Mouse (Mus musculus) embryonic facial prominence, embryonic 13.5 days (tissue): ENCODE data around the gene Atp6v1f. TPM values are rescaled to one million over a fixed set of nuclear protein-coding genes. Genes with fewer than 3 reads are reported as not detected.

Source experiments
- ATAC-seq: fragments of 200-750 bp; cut with Nextera tagmentation; 2 replicates; pipeline ENCODE4 v1.8.0; 2017; ENCODE audit warnings: low read depth; ENCODE audit not compliant: insufficient number of reproducible peaks, insufficient read depth, low FRiP score, low TSS enrichment
- H3K27ac ChIP-seq: fragments of 300-500 bp; sonication (generic); 2 replicates; pipeline ENCODE4 v1.5.1; 2015; ENCODE audit warnings: moderate library complexity, mild to moderate bottlenecking, inconsistent platforms
- H3K27me3 ChIP-seq: fragments of 300-500 bp; sonication (generic); 2 replicates; pipeline ENCODE4 v1.6.1; 2015; ENCODE audit warnings: mild to moderate bottlenecking, inconsistent platforms
- H3K36me3 ChIP-seq: fragments of 300-500 bp; sonication (generic); 2 replicates; pipeline ENCODE4 v1.6.1; 2015; ENCODE audit warnings: mild to moderate bottlenecking, inconsistent platforms
- H3K4me1 ChIP-seq: fragments of 300-500 bp; sonication (generic); 2 replicates; pipeline ENCODE4 v1.6.1; 2015; ENCODE audit warnings: inconsistent platforms
- H3K4me2 ChIP-seq: fragments of 300-500 bp; sonication (generic); 2 replicates; pipeline ENCODE4 v1.6.1; 2015; ENCODE audit warnings: moderate library complexity, mild to moderate bottlenecking, inconsistent platforms
- H3K4me3 ChIP-seq: fragments of 300-500 bp; sonication (generic); 2 replicates; pipeline ENCODE4 v1.5.1; 2015; ENCODE audit warnings: mild to moderate bottlenecking, inconsistent platforms
- H3K9ac ChIP-seq: fragments of 300-500 bp; sonication (generic); 2 replicates; pipeline ENCODE4 v1.6.1; 2015; ENCODE audit warnings: mild to moderate bottlenecking, inconsistent platforms
- H3K9me3 ChIP-seq: fragments of 300-500 bp; sonication (generic); 2 replicates; pipeline ENCODE4 v1.6.1; 2016; ENCODE audit warnings: inconsistent platforms
- WGBS: fragments of 180-500 bp; shearing (Covaris S2); methylation state at CpG from one replicate; pipeline ENCODE4 v1.1.7; 2015; ENCODE audit warnings: mixed read lengths; 5-methylcytosine and 5-hydroxymethylcytosine counted together
- polyA plus RNA-seq: library from polyadenylated mRNA; unstranded; fragments of >200 nt; fragmentation: Nextera tagmentation; extraction: Ambion mirVana; gene quantifications from 2 replicates; pipeline ENCODE4 v1.2.1, GENCODE M21; 2015

Atp6v1f gene
- polyA plus RNA-seq, 1 experiment from 2014 or later = 233 TPM

DNA sequence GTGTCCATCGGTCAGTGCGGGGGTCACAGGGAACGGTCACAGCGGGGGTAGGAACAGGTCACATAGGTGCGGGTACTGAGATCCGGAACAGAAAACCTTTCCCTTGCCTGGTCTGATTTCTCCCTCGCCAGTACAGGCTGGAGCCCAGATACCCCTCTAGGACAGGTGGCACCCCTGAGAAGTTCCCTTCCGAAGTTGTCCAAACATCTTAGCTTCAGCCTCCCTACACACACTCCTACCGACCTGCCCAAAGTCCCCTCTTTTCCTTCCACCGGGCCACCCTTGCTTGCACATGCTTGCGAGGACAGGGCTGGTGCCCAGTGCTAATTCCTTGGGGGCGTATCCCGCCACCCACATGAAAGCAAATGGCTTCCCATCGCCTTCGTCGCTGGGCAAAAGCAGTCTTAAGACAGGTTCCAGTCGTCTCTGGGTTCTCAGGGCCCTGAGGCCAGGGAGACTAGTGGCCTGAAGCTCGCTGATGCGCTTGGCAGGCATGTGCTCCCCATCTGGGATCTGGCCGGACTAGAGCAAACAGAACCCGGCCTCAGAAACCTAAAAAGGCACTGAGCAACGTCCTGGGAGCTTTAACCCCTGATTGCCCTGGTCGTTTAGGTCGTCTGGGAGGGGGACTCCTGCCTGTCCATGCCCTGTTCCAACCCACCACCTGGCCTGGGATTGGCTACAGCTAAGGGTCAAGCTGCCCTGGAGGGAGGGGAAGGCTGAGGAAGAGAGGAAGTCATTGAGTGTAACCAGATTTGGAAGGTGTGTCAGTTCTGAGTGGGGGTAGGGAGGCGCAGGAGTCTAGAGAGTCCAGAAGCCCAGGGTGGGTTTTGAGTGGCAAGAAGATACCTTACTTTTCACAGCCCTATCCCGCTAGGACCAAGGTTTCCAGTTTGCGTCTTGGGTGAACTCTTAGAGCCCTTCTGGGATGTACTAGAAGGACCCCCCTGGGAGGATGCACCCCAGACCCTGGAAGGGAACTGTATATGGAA lies 33.4 kb upstream of the Atp6v1f start:
- peaks cover 37% of the 10 kb centered on the region for H3K27me3 ChIP-seq
- peak overlapping the region; percentile 60 for H3K4me3 ChIP-seq
- no peaks in the 10 kb centered on the region for H3K9me3 ChIP-seq
- peak overlapping the region; percentile 88 for H3K27ac ChIP-seq
- WGBS = 6% methylated on average over 27 of the region's 27 CpGs
- peaks cover 11% of the 10 kb centered on the region for H3K36me3 ChIP-seq
- H3K4me1 ChIP-seq = peaks cover 65% of the 10 kb centered on the region
- ATAC-seq = no peak
- peak overlapping the region; percentile 79 for H3K9ac ChIP-seq
- peak overlapping the region; percentile 86 for H3K4me2 ChIP-seq

DNA sequence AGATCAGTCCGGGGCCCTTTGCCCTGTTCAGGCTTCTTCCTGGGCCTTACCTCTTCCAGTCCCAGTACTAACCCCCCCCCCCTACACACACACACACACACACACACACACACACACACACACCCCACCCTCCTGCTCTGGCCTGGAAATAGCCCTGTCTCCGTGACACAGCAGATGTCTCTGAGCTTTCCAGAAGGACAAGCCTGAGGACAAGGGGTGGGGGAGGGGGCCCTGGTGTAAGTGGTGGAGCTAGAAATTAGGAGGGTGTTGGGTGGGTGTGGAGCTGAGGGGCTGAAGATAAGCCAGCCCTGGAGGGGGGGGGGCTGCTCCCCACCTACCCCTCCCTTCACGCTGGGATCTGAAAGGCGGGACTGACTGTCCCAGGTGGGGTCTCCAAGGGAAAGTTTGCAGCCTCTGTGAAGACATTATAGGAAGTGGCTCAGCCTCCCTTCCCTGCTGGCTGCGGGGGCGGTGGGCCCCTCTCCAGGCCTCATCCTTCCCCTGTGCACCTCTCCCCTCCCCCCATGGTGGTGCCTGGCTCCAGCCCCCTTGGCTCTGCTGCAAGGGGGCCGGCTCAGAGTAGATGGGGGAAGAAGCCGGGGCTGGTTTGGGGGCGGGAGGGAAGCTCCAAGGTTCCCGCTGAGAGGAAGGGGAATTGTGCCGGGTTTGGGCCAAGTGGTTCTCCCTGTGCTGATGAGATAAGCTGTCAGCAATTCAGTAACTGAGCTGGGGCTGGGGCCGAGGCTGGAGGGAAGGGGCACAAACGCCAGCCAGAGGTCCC lies 32.4 kb upstream of the Atp6v1f start:
- Histone ChIP-seq H3K4me1 (peaks cover 65% of the 10 kb centered on the region), H3K27me3 (peaks cover 39% of the 10 kb centered on the region), H3K4me2 (peak overlapping the region; percentile 86), H3K27ac (peak overlapping the region; percentile 88), H3K4me3 (peak overlapping the region; percentile 60), H3K9ac (peak overlapping the region; percentile 79), H3K9me3 (no peaks in the 10 kb centered on the region), H3K36me3 (peaks cover 21% of the 10 kb centered on the region)
- WGBS = 5% methylated on average over 13 of the region's 13 CpGs
- ATAC-seq = peak; percentile 18; the same call in 1 of the 2 replicates

DNA sequence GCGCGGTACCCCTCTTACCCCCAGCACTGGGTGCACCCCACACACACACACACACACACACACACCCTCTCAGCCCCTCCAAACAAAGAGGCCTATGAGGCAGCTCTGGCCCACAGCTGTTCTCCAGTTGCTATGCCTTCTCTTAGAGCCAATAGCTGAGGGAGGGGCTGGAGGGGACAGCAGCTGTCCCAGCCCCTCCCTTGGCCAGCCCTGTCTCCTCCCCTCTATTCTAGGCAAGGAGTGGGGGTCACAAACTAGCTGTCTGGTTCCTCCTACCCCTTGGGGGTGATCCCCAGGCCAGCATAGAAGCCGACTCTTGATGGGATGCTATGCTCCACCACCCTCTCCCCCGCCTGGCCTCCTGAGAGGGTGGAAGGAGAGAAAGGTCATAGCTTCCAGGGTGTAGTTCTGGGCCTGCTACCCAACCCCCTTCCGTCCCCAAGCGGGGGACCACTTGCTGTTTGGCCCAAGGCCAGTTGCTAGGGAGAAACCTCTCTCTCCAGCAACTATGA lies 31.5 kb upstream of the Atp6v1f start:
- peak overlapping the region; percentile 79 for H3K9ac ChIP-seq
- peak overlapping the region; percentile 60 for H3K4me3 ChIP-seq
- peak; percentile 50; the same call in 1 of the 2 replicates for ATAC-seq
- H3K27ac ChIP-seq = peak overlapping the region; percentile 88
- H3K36me3 ChIP-seq = peaks cover 30% of the 10 kb centered on the region
- H3K4me2 ChIP-seq = peak overlapping the region; percentile 86
- 13% methylated on average over 6 of the region's 6 CpGs for WGBS
- no peaks in the 10 kb centered on the region for H3K9me3 ChIP-seq
- peaks cover 59% of the 10 kb centered on the region for H3K4me1 ChIP-seq
- H3K27me3 ChIP-seq = peaks cover 35% of the 10 kb centered on the region

DNA sequence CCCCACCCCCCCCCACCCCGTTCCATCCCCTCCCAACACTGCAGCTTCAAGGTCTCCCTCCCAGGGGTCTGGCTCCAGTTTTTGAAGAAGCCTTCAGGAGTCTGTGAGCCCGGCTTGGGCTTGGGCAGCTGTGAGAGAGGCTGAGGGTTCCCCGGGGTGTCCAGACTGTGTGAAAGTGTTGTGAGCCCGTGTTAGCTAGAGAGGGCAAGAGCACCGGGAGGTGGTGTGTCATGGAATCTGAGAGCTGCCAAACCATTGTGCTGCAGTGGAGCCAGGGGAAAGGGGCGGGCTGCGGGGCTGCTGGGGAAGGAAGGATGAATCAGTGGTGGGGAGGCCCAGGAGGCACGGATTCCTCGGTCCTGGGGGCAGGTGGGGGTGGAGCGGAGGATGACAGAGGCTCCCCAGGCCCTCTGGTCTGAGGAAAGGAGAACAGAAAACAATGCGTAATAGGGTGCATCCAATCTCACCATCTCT lies 31.0 kb upstream of the Atp6v1f start:
- H3K9ac ChIP-seq = peak overlapping the region; percentile 79
- peak overlapping the region; percentile 88 for H3K27ac ChIP-seq
- 6% methylated on average over 11 of the region's 11 CpGs for WGBS
- H3K27me3 ChIP-seq = peaks cover 34% of the 10 kb centered on the region
- no peak for ATAC-seq
- peaks cover 54% of the 10 kb centered on the region for H3K4me1 ChIP-seq
- H3K36me3 ChIP-seq = peaks cover 33% of the 10 kb centered on the region
- H3K9me3 ChIP-seq = no peaks in the 10 kb centered on the region
- H3K4me2 ChIP-seq = peak overlapping the region; percentile 86
- H3K4me3 ChIP-seq = peak overlapping the region; percentile 60

DNA sequence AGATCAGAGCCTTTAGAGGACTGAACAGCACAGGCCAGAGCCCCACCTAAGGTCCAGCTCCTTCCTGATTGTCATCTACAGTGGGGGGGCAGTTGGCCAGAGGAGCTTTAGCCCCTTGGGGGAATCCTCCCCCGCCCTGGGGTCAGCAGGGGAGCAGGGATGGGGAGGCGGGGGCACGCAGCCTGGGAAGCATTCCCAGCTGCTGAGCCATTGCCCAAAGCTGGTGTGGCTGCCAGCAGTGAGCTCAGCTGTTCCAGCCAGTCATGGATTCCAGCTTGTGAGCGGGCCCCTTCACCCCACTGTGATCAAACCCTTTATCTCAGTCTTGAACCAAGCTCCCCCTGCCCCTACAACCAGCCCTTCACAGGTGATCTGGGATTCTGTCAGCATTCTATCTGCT lies 28.3 kb upstream of the Atp6v1f start:
- Histone ChIP-seq H3K4me2 (no peak overlapping the region), H3K9ac (no peak overlapping the region), H3K36me3 (peaks cover 60% of the 10 kb centered on the region), H3K9me3 (no peaks in the 10 kb centered on the region), H3K27ac (no peak overlapping the region), H3K4me3 (no peak overlapping the region), H3K4me1 (peaks cover 31% of the 10 kb centered on the region), H3K27me3 (peaks cover 8% of the 10 kb centered on the region)
- ATAC-seq = no peak
- 83% methylated on average over 4 of the region's 4 CpGs for WGBS

DNA sequence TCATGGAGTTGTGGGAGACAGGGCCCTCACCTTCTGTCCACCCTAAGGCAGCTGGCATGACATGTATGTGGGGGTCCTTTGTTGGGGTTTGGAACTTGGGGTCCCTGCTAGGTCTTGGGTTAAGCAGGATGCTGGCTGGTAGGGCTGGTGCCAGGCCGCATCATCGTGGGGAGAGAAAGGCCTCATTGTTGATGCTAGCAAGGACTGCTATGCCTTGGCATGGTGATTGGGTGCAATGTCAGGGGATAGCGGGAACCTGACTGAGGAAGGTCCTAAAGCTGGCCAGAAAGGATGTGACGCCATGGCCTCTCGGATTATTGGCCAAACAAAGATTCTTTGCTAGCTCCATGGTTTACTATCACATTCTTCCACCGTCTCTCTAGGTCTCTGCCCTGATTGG lies 27.7 kb upstream of the Atp6v1f start:
- Histone ChIP-seq H3K4me2 (no peak overlapping the region), H3K4me1 (peaks cover 26% of the 10 kb centered on the region), H3K9ac (no peak overlapping the region), H3K27ac (no peak overlapping the region), H3K36me3 (peaks cover 64% of the 10 kb centered on the region), H3K4me3 (no peak overlapping the region), H3K9me3 (no peaks in the 10 kb centered on the region), H3K27me3 (0 out of 2 replicates have a peak, but pooled peaks cover 3% of the 10 kb centered on the region)
- ATAC-seq = no peak
- WGBS = 92% methylated on average over 6 of the region's 6 CpGs

DNA sequence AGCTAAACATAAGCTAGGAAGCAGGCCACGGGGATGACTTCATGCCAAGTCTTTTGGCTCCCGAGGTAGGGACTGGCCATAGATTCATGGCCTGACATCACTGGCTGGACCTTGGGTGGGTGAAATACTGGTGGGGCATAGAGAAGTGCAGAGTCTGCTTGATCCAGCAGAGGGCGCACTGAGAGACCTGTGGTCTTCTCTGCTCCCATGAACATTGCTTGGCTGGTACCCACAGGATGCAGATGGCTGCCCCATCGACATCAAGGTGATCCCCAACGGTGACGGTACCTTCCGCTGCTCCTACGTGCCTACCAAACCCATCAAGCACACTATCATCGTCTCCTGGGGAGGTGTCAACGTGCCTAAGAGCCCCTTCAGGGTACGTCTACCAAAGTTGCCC lies 22.7 kb upstream of the Atp6v1f start:
- no peaks in the 10 kb centered on the region for H3K4me1 ChIP-seq
- no peak for ATAC-seq
- no peaks in the 10 kb centered on the region for H3K27me3 ChIP-seq
- no peak overlapping the region for H3K4me2 ChIP-seq
- WGBS = 71% methylated on average over 11 of the region's 11 CpGs
- peaks cover 94% of the 10 kb centered on the region for H3K36me3 ChIP-seq
- H3K9ac ChIP-seq = no peak overlapping the region
- no peak overlapping the region for H3K27ac ChIP-seq
- no peak overlapping the region for H3K4me3 ChIP-seq
- H3K9me3 ChIP-seq = no peaks in the 10 kb centered on the region

DNA sequence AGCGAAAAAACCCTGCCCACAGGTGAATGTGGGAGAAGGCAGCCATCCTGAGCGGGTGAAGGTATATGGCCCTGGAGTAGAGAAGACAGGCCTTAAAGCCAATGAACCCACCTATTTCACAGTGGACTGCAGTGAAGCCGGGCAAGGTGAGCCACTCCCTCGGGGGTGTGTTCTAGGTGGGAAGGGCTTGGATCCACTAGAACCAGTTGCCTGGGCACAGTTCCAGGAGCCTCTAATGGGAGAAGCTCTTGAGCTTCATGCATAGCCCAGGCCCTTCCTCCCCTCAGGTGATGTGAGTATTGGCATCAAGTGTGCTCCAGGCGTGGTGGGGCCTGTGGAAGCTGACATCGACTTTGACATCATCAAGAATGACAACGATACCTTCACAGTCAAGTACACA lies 22.2 kb upstream of the Atp6v1f start:
- no peak overlapping the region for H3K4me3 ChIP-seq
- H3K27ac ChIP-seq = no peak overlapping the region
- H3K36me3 ChIP-seq = peaks cover 90% of the 10 kb centered on the region
- H3K4me2 ChIP-seq = no peak overlapping the region
- no peak overlapping the region for H3K9ac ChIP-seq
- H3K9me3 ChIP-seq = no peaks in the 10 kb centered on the region
- no peak for ATAC-seq
- H3K4me1 ChIP-seq = no peaks in the 10 kb centered on the region
- no peaks in the 10 kb centered on the region for H3K27me3 ChIP-seq
- WGBS = 87% methylated on average over 7 of the region's 7 CpGs

DNA sequence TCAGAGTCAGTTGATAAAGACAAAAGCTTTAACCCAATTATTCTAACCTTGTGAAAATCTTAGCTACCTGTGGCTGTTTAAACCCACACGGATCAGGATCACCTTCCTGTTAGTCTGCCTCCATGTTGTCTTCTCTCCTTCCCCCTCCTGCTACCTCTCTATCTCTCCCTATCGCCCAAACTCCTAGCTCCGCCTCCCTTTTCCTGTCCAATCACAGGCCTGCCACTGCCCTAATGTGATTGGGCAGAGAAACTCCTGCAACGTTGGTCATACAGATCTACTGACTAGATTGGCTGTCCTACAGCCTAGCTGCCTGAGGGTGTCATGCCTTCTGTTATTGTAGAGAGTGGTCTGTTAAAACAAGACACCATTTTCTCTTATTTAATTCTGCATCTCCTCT lies 17.7 kb upstream of the Atp6v1f start:
- Histone ChIP-seq H3K4me2 (no peak overlapping the region), H3K9me3 (no peaks in the 10 kb centered on the region), H3K36me3 (peaks cover 91% of the 10 kb centered on the region), H3K9ac (no peak overlapping the region), H3K27ac (no peak overlapping the region), H3K27me3 (no peaks in the 10 kb centered on the region), H3K4me1 (no peaks in the 10 kb centered on the region), H3K4me3 (no peak overlapping the region)
- 34% methylated on average over 4 of the region's 4 CpGs for WGBS
- ATAC-seq = no peak

DNA sequence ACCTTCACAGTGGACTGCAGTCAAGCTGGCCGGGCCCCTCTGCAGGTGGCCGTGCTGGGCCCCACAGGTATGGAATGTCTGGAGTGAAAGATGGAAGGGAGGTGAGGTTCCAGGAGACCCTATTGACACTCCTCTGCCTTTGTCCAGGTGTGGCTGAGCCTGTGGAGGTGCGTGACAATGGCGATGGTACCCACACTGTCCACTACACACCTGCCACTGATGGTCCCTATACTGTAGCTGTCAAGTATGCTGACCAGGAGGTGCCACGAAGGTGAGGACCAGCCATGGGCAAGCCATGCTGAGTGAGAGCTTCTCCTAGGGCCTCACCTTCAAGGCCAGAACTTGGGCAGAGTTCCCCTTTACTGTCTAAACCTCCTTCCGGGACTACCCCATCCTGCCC lies 16.9 kb upstream of the Atp6v1f start:
- WGBS = 93% methylated on average over 6 of the region's 6 CpGs
- H3K9ac ChIP-seq = no peak overlapping the region
- H3K4me1 ChIP-seq = no peaks in the 10 kb centered on the region
- peaks cover 91% of the 10 kb centered on the region for H3K36me3 ChIP-seq
- no peak overlapping the region for H3K4me2 ChIP-seq
- H3K4me3 ChIP-seq = no peak overlapping the region
- no peaks in the 10 kb centered on the region for H3K27me3 ChIP-seq
- no peak overlapping the region for H3K27ac ChIP-seq
- no peaks in the 10 kb centered on the region for H3K9me3 ChIP-seq
- ATAC-seq = no peak

DNA sequence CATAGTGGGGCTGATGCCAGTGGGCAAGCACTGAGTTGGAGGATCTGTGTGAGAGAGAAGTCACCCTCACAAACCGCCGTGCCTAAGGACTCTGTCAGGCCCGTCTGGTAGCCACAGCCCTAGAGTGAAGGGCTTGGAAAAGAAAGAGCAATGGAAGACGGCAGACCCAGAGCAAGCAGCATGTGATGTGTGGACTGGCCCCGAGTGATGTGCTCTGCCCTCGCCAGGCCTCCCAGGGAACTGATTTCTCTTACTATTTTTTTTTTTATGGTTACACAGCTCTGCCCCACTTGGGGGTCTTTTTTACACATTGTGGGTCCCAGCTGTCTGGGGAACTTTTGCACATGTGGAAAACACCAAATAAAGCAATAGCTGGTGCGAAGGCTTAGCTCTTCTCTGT lies 6.0 kb upstream of the Atp6v1f start:
- 59% methylated on average over 7 of the region's 7 CpGs for WGBS
- no peak for ATAC-seq
- H3K27ac ChIP-seq = no peak overlapping the region
- H3K4me3 ChIP-seq = no peak overlapping the region
- no peaks in the 10 kb centered on the region for H3K27me3 ChIP-seq
- peaks cover 45% of the 10 kb centered on the region for H3K36me3 ChIP-seq
- no peak overlapping the region for H3K9ac ChIP-seq
- no peaks in the 10 kb centered on the region for H3K9me3 ChIP-seq
- no peaks in the 10 kb centered on the region for H3K4me1 ChIP-seq
- H3K4me2 ChIP-seq = no peak overlapping the region
